Mouse (Mus musculus) urinary bladder, postnatal 14 days (tissue): ENCODE data around the gene Ddx27.

Experiments
- DNase-seq: peaks from one replicate; pipeline ENCODE4 v3.0.0; 2021; ENCODE audit warnings: low spot score

The Ddx27 gene

GRCm38 (mm10) chr2:167028553-167028952 is 13.6 kb downstream of the Ddx27 start:
- DNase-seq = no peak

GRCm38 (mm10) chr2:167030507-167030906 is 15.5 kb downstream of the Ddx27 start:
- no peak for DNase-seq

GRCm38 (mm10) chr2:167037710-167038109 is 22.7 kb downstream of the Ddx27 start:
- no peak for DNase-seq

- DNase-seq = no peak
Observed at GRCm38 (mm10) chr2:167038297-167038696, 23.3 kb downstream of the Ddx27 start.

- DNase-seq = no peak
Observed at GRCm38 (mm10) chr2:167038716-167039115, 23.7 kb downstream of the Ddx27 start.

GRCm38 (mm10) chr2:167039386-167039785 is 24.4 kb downstream of the Ddx27 start:
- no peak for DNase-seq

DNA sequence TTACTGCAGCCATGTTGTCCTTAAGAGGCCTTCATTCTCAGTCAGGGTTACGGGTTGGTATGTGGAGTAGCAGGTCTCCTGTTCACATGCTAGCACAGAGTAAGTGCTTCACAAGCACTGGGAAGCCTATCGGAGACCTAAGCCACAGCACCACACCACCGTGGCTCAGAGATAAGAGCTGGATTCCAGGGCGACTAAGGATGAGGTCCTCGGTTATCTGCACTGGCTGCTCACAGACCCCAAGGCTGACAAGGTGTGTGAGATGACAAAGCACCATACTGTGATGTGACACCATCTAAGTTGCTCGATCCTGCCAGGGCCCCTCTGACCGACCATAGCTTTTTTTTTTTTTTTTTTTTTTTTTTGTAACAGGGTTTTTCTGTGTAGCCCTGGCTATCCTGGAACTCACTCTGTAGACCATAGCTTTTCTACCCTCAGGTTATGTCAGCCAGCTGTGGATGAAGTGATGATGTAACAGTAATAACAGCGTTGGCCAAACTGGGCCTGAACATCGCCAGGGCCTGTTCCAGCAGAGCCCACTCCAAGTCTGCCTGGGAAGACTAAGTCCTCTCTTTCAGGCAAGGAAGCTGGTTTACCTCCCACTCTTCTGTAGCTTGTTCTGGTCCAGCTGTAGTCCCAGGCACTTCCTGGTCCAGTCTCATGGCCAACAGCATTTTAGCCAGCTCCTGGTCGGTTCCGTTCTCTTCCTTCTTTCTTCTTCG is 28.6 kb downstream of the Ddx27 start:
- no peak for DNase-seq

- DNase-seq = no peak
Observed at GRCm38 (mm10) chr2:167048223-167048622, 33.2 kb downstream of the Ddx27 start.

- DNase-seq = no peak
Observed at GRCm38 (mm10) chr2:167048698-167049358, 33.8 kb downstream of the Ddx27 start.

- DNase-seq = no peak
Observed at GRCm38 (mm10) chr2:167053127-167053844, 38.3 kb downstream of the Ddx27 start.

GRCm38 (mm10) chr2:167055386-167055785 is 40.4 kb downstream of the Ddx27 start:
- DNase-seq = peak; percentile 63

DNA sequence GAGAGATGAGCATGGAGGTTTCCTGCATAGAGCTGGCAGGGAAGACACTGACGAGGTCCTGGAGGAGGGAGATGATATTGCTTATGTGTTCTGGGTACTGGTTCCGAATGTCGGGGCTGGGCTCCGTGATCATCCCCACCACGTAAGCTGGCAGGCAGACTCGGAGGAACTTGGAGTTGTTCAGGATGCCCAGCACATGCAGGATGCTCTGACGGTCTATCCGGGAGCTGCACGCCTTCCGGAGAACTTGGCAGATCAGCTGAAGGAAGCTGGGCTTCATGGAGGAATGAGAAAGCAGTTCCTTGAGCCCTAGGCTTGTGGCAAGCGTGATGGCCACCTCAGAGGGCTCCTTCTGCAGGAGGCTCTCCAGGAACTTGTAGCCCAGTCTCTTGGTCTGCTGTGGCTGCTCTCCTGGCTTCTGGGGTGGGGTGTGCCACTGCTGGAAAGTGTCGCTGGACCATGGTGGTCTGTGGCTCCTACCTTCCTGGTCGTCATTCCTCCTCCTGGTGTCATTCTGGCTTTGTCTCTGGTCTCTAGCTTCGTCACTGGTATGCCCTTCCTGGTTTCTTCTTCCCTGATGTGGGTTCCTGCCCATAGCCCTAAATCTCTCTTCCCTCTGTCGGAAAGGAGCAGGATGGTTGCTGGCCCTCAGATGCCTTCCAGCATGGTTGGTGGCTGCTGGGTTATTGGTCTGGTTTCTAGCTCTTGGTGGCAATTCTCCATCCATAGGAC is 41.4 kb downstream of the Ddx27 start:
- DNase-seq = no peak

GRCm38 (mm10) chr2:167056942-167057323 is 41.9 kb downstream of the Ddx27 start:
- no peak for DNase-seq

DNA sequence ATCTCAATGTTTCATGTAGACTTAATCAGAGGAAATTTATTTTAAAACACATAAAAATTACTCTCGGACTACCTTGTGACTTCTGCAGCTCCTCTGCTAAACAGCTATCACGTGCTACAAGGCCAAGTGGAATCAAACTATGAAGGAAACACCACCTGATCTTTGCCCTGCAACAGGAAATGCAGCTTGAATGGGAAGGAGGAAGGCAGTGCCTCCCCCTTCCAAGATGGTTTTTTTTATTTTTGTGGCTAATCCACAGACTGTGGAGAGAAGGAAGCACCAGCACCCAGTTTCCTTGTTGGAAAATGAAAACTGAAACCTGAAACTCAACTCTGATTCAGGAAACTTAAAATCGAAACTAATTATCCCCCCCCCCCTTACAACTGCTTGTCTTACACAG is 43.2 kb downstream of the Ddx27 start:
- no peak for DNase-seq

DNA sequence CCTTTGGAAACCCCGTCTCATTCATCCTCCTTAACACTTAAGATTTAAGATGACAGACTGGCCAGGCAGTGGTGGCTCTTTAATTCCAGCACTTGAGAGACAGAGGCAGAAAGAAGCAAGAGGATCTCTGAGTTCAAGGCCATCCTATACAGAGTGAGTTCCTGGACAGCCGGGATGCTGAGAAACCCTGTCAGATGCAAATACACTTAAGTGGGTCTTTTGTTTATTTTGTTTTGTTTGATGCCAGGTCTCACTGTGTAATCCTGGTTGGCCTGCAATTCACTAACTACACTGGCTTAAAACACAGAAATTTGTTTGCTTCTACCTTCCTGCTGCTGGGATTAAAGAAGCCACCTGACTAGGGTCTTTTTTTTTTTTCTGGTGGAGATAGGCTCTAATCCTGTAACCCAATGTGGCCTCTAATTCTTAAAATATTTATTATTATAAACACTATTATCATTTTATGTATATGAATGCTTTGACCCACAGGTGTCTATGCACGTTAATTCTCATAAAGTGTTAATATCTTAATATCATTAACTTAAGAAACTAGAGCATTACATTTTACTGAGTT is 43.9 kb downstream of the Ddx27 start:
- no peak for DNase-seq

- DNase-seq = no peak
Observed at GRCm38 (mm10) chr2:167059536-167059935, 44.5 kb downstream of the Ddx27 start.

DNA sequence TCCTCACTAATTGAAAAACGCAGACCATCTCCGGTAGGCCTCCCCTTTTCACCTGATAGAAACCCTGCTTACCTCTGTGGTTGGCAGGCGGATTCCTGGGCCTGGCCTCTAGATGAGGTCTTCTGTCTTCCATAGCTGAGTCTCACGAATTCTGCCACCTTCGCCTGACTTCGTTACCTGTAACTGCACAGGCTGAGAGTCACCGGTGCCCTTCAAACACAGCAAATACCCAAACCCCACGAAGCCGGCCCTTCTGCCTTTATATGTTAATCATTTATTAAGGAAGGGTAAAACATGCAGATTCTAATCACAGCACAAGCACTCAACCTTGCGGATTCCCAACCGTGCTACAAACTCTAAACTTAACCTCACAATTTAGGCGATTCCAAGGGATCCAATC is 45.0 kb downstream of the Ddx27 start:
- DNase-seq = peak; percentile 44

DNA sequence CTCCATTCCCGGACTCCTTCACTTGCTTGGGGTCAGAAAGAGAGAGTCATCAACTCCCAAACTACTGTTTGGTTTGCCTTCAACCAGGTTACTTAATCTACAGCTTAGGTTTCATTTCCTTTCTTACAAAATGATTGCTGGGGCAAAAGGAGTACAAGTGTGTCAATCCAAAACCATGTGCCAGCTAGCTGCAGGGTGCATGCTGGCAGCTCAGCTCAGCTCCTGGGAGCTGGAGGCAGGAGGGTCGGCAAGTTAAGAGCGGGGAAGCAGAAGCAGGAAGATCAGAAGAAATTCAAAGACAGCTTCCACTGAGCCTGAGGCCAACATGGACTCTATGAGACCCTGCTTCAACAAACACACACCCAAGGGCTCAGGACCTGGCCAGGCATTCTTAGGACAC is 45.4 kb downstream of the Ddx27 start:
- DNase-seq = no peak

- no peak for DNase-seq
Observed at GRCm38 (mm10) chr2:167060761-167061160, 45.8 kb downstream of the Ddx27 start.

DNA sequence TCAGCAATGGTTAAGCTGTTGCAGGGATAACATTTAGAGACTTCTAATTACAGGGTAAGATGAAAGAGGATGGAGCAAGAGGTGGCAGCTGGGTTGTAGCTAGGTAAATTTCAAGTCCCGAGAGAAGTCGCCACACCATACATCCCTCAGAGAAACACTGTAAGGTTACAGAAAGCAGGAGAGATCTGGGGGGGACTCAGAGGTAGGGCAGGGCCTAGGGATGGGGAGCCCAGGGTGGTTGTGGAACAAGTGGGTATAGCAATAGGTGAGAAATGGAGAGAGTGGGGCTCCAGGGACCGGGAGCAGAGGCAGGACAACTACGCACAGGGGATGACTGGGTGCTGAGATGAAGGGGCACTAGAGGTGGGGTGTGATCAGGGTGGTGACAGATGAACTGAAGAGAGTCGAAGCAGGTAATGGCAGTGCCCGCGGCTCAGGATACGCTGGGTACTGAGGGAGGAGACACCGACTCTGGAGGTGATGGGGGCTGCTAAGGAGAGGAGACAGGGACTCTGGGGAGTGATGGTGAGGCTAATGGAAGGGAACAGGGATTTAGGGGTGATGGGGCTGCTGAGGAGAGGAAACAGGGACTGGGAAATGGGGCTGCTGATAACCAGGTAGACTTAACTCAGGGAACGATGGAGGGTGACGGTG is 46.5 kb downstream of the Ddx27 start:
- DNase-seq = no peak

DNA sequence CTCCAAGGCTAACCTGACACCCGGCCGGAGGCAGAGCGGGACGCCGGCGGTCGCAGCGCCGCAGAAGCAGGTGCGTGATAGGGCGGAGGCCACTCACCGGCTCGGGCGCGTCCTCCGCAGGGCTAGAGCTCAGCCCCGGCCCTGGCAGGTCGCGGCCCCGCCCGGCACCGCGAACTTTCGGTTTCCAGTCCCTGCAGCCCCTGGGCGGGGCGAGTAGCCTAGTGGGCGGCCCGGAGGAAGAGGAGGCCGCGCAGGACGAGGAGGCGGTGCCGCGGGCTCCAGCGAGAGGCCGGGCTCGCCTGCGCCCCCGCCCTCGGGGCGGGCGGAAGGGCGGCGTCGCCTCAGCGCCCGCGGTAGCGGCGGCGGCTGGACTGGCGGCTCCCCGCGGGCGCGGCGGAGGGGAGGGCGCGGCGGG is 47.5 kb downstream of the Ddx27 start:
- peak; percentile 95 for DNase-seq
